Mouse (Mus musculus): Measurements from ENCODE around the gene Galk1.

DNA sequence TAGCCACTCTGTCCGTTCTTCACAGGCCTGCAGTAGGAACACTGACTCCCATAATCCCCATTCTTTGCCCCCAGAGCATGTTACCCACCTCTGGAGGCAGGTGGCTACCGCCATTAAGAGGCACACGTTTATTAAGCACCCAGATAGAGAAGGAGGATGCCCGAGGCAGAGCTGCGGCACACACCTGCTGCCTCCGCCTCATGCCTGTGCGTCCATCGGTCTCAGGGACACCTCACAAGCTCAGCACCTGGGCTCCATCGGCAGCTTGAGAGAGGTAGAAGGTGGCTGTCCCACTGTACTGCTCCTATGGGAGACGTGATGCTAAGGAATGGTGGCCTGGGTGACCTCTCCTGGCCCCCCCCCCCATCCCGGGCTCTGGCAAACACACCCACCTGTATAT is 4.1 kb downstream of the Galk1 start:
- TF ChIP-seq CTCF (conservative IDR thresholded peaks at IDR 0.05; ENCODE audit: low read length): no peak
- no peak for TF ChIP-seq NANOG (IDR thresholded peaks at IDR 0.05; ENCODE audit: borderline replicate concordance, low read length)

Data from E14TG2a.4 (cell line).